16 mouse cellular contexts compared by ENCODE assay signal in the genomic region with DNA sequence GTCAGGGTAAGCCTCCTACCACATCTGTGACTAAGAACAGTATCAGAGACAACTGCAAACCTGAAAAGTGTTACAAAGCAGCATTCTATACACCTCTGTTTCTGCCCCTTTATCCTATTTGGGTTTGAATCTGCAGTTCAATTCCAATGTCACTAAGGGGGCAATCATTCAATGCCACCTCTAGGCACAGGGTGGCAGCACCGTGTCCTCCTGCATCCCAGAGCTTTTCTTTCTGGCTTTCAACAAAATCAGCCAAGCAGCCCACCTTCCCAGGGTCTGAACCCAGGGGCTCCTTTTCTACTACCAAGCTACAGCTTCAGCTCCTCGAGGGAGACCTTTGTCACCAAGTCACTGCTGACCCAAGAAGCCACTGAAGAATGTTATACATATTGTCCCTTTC. TPM values are rescaled to one million over a fixed set of nuclear protein-coding genes. Genes with fewer than 3 reads are reported as not detected.
DNase-seq lines count a peak whose midpoint lies in the region; ATAC-seq and TF ChIP-seq lines count a peak whose summit lies in the region.
"Had no signal": no experiment of that assay in that cellular context is flagged by ENCODE, and none has a peak within 500 bp of the region (broad histone marks: within the 10 kb centered on the region; RNA-seq: fewer than 3 reads in every experiment).

No protein-coding gene starts in this region.

- H3K9me3 ChIP-seq in hindbrain, postnatal 0 days (ENCODE audit: low read length) = no peaks in the 10 kb centered on the region
- H3K9me3 ChIP-seq in hindbrain, embryonic 10.5 days = no peaks in the 10 kb centered on the region
- H3K9me3 ChIP-seq in MEL (replicated peaks; ENCODE audit: insufficient read depth, low read length) = no peaks in the 10 kb centered on the region
- no peaks in the 10 kb centered on the region for H3K9me3 ChIP-seq in heart, embryonic 11.5 days (replicated peaks; ENCODE audit: control insufficient read depth, low read length)
- H3K9me3 ChIP-seq: embryonic facial prominence, embryonic 12.5 days; forebrain, embryonic 10.5 days; midbrain, embryonic 13.5 days had no signal

- no peak overlapping the region for H3K9ac ChIP-seq in hindbrain, postnatal 0 days (replicated peaks; ENCODE audit: low read length)
- no peak overlapping the region for H3K9ac ChIP-seq in MEL (ENCODE audit: control insufficient read depth, low read depth, low read length, poor library complexity, severe bottlenecking)
- H3K9ac ChIP-seq in heart, embryonic 11.5 days (ENCODE audit: low read depth, low read length) = no peak overlapping the region
- H3K9ac ChIP-seq: embryonic facial prominence, embryonic 12.5 days; midbrain, embryonic 13.5 days had no signal

- TF ChIP-seq CTCF in hindbrain, postnatal 0 days (IDR thresholded peaks at IDR 0.05; ENCODE audit: low read depth) = peak; percentile 56
- TF ChIP-seq CTCF in lung, adult 2 months (IDR thresholded peaks at IDR 0.05; ENCODE audit: insufficient read depth, low read length) = 0 out of 2 replicates have a peak, but pooled peaks have one; percentile 24
- TF ChIP-seq CTCF in MEL (IDR thresholded peaks at IDR 0.05 in 2 of 3, conservative IDR thresholded peaks at IDR 0.05 in 1 of 3; ENCODE audit: control insufficient read depth in 1 of 3, insufficient read depth in 1 of 3, low read depth in 2 of 3, low read length in 3 of 3, poor library complexity in 1 of 3, severe bottlenecking in 1 of 3) = peak in 2 of 3 experiments; percentile 16 to 22; a peak in 1 of 6 replicates
- TF ChIP-seq CTCF in embryonic fibroblast, embryonic 13.5 days (IDR thresholded peaks at IDR 0.05; ENCODE audit: borderline replicate concordance, insufficient read depth, low read length) = peak; percentile 21; the same call in 1 of the 2 replicates

- H3K27me3 ChIP-seq in hindbrain, postnatal 0 days (ENCODE audit: insufficient read depth, low read length) = no peaks in the 10 kb centered on the region
- no peaks in the 10 kb centered on the region for H3K27me3 ChIP-seq in hindbrain, embryonic 10.5 days (ENCODE audit: insufficient read depth, poor library complexity, severe bottlenecking)
- no peaks in the 10 kb centered on the region; a peak in 1 of 4 replicates for H3K27me3 ChIP-seq in MEL (ENCODE audit: control insufficient read depth in 1 of 2, insufficient read depth in 2 of 2, low read length in 2 of 2)
- H3K27me3 ChIP-seq in heart, embryonic 11.5 days (ENCODE audit: control insufficient read depth, insufficient read depth, low read length) = no peaks in the 10 kb centered on the region
- H3K27me3 ChIP-seq: embryonic facial prominence, embryonic 12.5 days; midbrain, embryonic 13.5 days had no signal

- no peak overlapping the region for H3K4me2 ChIP-seq in hindbrain, postnatal 0 days (ENCODE audit: low read depth, low read length)
- no peak overlapping the region for H3K4me2 ChIP-seq in heart, embryonic 11.5 days
- H3K4me2 ChIP-seq: embryonic facial prominence, embryonic 12.5 days; liver, embryonic 11.5 days; midbrain, embryonic 13.5 days had no signal

- TF ChIP-seq POLR2A in lung, adult 2 months (IDR thresholded peaks at IDR 0.05; ENCODE audit: borderline replicate concordance, extremely low read depth, low read depth, low read length) = no peak
- TF ChIP-seq POLR2A in MEL (IDR thresholded peaks at IDR 0.05; ENCODE audit: control insufficient read depth in 1 of 2, insufficient read depth in 1 of 2, low read depth in 1 of 2, low read length in 2 of 2, poor library complexity in 1 of 2) = no peak
- no peak for TF ChIP-seq POLR2A in embryonic fibroblast, embryonic 13.5 days (IDR thresholded peaks at IDR 0.05; ENCODE audit: low read depth, low read length)

- H3K4me3 ChIP-seq in hindbrain, postnatal 0 days (ENCODE audit: low read length) = no peak overlapping the region
- no peak overlapping the region for H3K4me3 ChIP-seq in hindbrain, embryonic 10.5 days
- no peak overlapping the region for H3K4me3 ChIP-seq in lung, adult 2 months (replicated peaks; ENCODE audit: extremely low read depth, low read depth, low read length)
- no peak overlapping the region for H3K4me3 ChIP-seq in MEL (ENCODE audit: control insufficient read depth in 1 of 2, insufficient read depth in 1 of 2, low read depth in 2 of 2, low read length in 2 of 2)
- H3K4me3 ChIP-seq in embryonic fibroblast, embryonic 13.5 days (ENCODE audit: insufficient read depth, low read length) = no peak overlapping the region
- H3K4me3 ChIP-seq in heart, embryonic 11.5 days (ENCODE audit: low read depth, low read length) = no peak overlapping the region
- H3K4me3 ChIP-seq: embryonic facial prominence, embryonic 12.5 days; forebrain, embryonic 10.5 days; midbrain, embryonic 13.5 days had no signal

- peaks cover 42% of the 10 kb centered on the region; the same call in 1 of the 2 replicates for H3K36me3 ChIP-seq in hindbrain, postnatal 0 days (ENCODE audit: insufficient read depth, low read length)
- H3K36me3 ChIP-seq in hindbrain, embryonic 10.5 days = peaks cover 72% of the 10 kb centered on the region
- no peaks in the 10 kb centered on the region for H3K36me3 ChIP-seq in MEL (ENCODE audit: control insufficient read depth in 1 of 2, insufficient read depth in 2 of 2, low read length in 2 of 2)
- H3K36me3 ChIP-seq in heart, embryonic 11.5 days (ENCODE audit: control insufficient read depth, insufficient read depth, low read length) = peaks cover 13% of the 10 kb centered on the region

- peak; percentile 18 for DNase-seq in hindbrain, postnatal 0 days (ENCODE audit: low spot score)
- DNase-seq in hindbrain, embryonic 10.5 days (ENCODE audit: low spot score) = no peak
- no peak for DNase-seq in lung, adult 2 months
- no peak for DNase-seq in lung, adult 18-20 months
- no peak for DNase-seq in MEL (ENCODE audit: low read depth, low spot score)
- DNase-seq: adrenal gland, postnatal 36 days; heart, postnatal 14 days; layer of hippocampus, adult 9-11 months; right cerebral cortex, postnatal 25 days had no signal

- WGBS in hindbrain, postnatal 0 days = 40% methylated on average over 2 of the region's 2 CpGs
- WGBS in hindbrain, embryonic 10.5 days = 58% methylated on average over 2 of the region's 2 CpGs
- WGBS in lung, adult 2 months = 61% methylated on average over 2 of the region's 2 CpGs
- WGBS in heart, embryonic 11.5 days (ENCODE audit: insufficient replicate concordance) = 52% methylated on average over 2 of the region's 2 CpGs

- no peak for ATAC-seq in hindbrain, postnatal 0 days
- no peak for ATAC-seq in heart, embryonic 11.5 days (replicated peaks; ENCODE audit: insufficient number of reproducible peaks, low FRiP score, low TSS enrichment)
- ATAC-seq: hindbrain, embryonic 16.5 days; midbrain, embryonic 13.5 days had no signal

- TF ChIP-seq RAD21 in MEL (IDR thresholded peaks at IDR 0.05; ENCODE audit: low read depth, low read length) = no peak

- H3K27ac ChIP-seq in hindbrain, postnatal 0 days = no peak overlapping the region
- H3K27ac ChIP-seq in hindbrain, embryonic 10.5 days = no peak overlapping the region
- no peak overlapping the region for H3K27ac ChIP-seq in MEL (ENCODE audit: control insufficient read depth, low read depth, low read length)
- H3K27ac ChIP-seq in embryonic fibroblast, embryonic 13.5 days (ENCODE audit: insufficient read depth, low read length) = no peak overlapping the region
- no peak overlapping the region for H3K27ac ChIP-seq in heart, embryonic 11.5 days (ENCODE audit: low read depth, low read length)
- H3K27ac ChIP-seq: embryonic facial prominence, embryonic 12.5 days; forebrain, embryonic 10.5 days; midbrain, embryonic 13.5 days had no signal

- no peaks in the 10 kb centered on the region for H3K79me2 ChIP-seq in MEL (ENCODE audit: control insufficient read depth, insufficient read depth, low read length, poor library complexity)

- TF ChIP-seq EP300 in MEL (IDR thresholded peaks at IDR 0.05; ENCODE audit: low read depth in 1 of 2, low read length in 2 of 2) = no peak

- H3K4me1 ChIP-seq in hindbrain, postnatal 0 days (ENCODE audit: insufficient read depth, low read length) = no peaks in the 10 kb centered on the region
- H3K4me1 ChIP-seq in hindbrain, embryonic 10.5 days (replicated peaks) = no peaks in the 10 kb centered on the region
- H3K4me1 ChIP-seq in lung, adult 2 months (ENCODE audit: control insufficient read depth, insufficient read depth, low read length) = no peaks in the 10 kb centered on the region
- no peaks in the 10 kb centered on the region for H3K4me1 ChIP-seq in MEL (ENCODE audit: control insufficient read depth in 1 of 2, insufficient read depth in 2 of 2, low read length in 2 of 2)
- no peaks in the 10 kb centered on the region for H3K4me1 ChIP-seq in embryonic fibroblast, embryonic 13.5 days (ENCODE audit: control insufficient read depth, insufficient read depth, low read length)
- H3K4me1 ChIP-seq in heart, embryonic 11.5 days (ENCODE audit: control insufficient read depth, insufficient read depth, low read length) = no peaks in the 10 kb centered on the region
- H3K4me1 ChIP-seq: embryonic facial prominence, embryonic 12.5 days; forebrain, embryonic 10.5 days; midbrain, embryonic 13.5 days had no signal

TF ChIP-seq in MEL, 35 proteins besides CTCF, POLR2A, EP300 and RAD21 (continues in another document):
- TF ChIP-seq SMC3 (IDR thresholded peaks at IDR 0.05; ENCODE audit: low read depth, low read length) = 0 out of 2 replicates have a peak, but pooled peaks have one; percentile 6

RNA-seq across cellular contexts. Expression of a gene that starts 16.6 kb away (rescaled TPM):
- total RNA-seq in hindbrain, postnatal 0 days (2014; rRNA removed) = 20.9 and 27.5 TPM in 2 replicates
- 48.9 and 57.2 TPM in 2 replicates for polyA plus RNA-seq in hindbrain, postnatal 0 days (2015; fragmentation: Nextera tagmentation; extraction: Ambion mirVana)
- 41.4 and 44.2 TPM in 2 replicates for polyA plus RNA-seq in hindbrain, embryonic 10.5 days (2016; fragmentation: Nextera tagmentation; extraction: Ambion mirVana)
- 31.2 and 48.4 TPM in 2 replicates for polyA plus RNA-seq in lung, adult 2 months (2012; rRNA removed)
- total RNA-seq in MEL (2012; rRNA removed) = 39.3 and 42.6 TPM in 2 replicates
- polyA plus RNA-seq in MEL (2012; ENCODE audit: insufficient read depth in 1 of 2, insufficient read length in 2 of 2, low read depth in 1 of 2, low replicate concordance in 2 of 2, missing spikeins in 1 of 2) = 10 to 100 TPM in 1 of 2 experiments, not detected in 1; 31.1 TPM
- 10.4 and 15.3 TPM in 2 replicates for polyA plus RNA-seq in embryonic fibroblast, embryonic 13.5 days (2011; ENCODE audit: insufficient read length, low read depth, missing spikeins)
- 58.2 and 58.7 TPM in 2 replicates for polyA plus RNA-seq in heart, embryonic 11.5 days (2014; fragmentation: Nextera tagmentation; extraction: Ambion mirVana)

RNA-seq across cellular contexts. Expression of a gene that starts 35.9 kb away (rescaled TPM):
- 5.0 and 7.6 TPM in 2 replicates for total RNA-seq in hindbrain, postnatal 0 days (2014; rRNA removed)
- polyA plus RNA-seq in hindbrain, postnatal 0 days (2015; fragmentation: Nextera tagmentation; extraction: Ambion mirVana) = 1.2 TPM in 2 replicates
- 1.6 and 2.3 TPM in 2 replicates for polyA plus RNA-seq in hindbrain, embryonic 10.5 days (2016; fragmentation: Nextera tagmentation; extraction: Ambion mirVana)
- 4.4 TPM in 2 replicates for polyA plus RNA-seq in lung, adult 2 months (2012; rRNA removed)
- 5.4 and 6.0 TPM in 2 replicates for total RNA-seq in MEL (2012; rRNA removed)
- polyA plus RNA-seq in MEL (2012; ENCODE audit: insufficient read depth in 1 of 2, insufficient read length in 2 of 2, low read depth in 1 of 2, low replicate concordance in 2 of 2, missing spikeins in 1 of 2) = 1 to 10 TPM in 1 of 2 experiments, not detected in 1; 8.4 TPM
- 4.9 and 6.0 TPM in 2 replicates for polyA plus RNA-seq in embryonic fibroblast, embryonic 13.5 days (2011; ENCODE audit: insufficient read length, low read depth, missing spikeins)
- 2.2 TPM in 2 replicates for polyA plus RNA-seq in heart, embryonic 11.5 days (2014; fragmentation: Nextera tagmentation; extraction: Ambion mirVana)
